Mouse (Mus musculus) thymus, postnatal 4 days (tissue): ENCODE measurements around the gene Ift172.
"Not testable (repeated sequence)": the region's sequence is repeated elsewhere in the genome, so short reads cannot be mapped to it uniquely, and the experiment has no call there.

Source experiments
- DNase-seq: peaks from one replicate; pipeline ENCODE4 v3.0.0; 2021

Gene Ift172

DNA sequence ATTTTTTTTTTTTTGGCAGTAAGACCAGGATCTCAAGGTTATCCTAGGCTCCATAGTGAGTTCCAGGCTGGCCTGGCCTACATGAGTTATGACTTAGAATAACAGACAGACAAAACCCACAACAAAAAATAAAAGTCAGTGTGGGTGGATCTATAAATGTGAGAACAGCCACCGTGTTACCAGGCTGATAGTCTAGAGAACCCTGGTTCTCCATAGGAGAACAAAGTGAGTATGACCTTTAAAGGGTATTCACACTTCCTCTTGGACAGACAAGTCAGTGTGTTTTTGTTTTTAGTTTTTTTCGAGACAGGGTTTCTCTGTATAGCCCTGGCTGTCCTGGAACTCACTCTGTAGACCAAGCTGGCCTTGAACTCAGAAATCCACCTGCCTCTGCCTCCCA is 34.9 kb downstream of the Ift172 start:
- DNase-seq = no peak

DNA sequence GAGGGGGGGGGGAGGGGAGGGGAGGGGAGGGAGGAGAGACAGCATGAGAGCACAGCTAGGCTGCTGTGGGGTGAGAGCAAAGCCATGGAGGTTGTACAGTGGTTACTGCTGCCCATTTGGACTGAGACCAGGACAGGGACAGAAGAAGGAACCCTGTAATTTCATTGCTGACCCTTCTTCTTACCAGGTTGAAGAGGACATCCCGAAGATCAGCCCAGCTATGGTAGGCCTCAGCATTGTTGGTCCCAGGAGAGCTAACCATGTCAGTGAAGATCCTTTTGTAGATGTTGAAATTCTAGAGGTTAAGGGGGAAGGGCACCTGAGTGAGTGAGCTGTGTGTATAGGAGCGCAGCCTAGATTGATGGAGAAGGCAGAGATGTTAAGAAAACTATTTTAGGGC is 35.5 kb downstream of the Ift172 start:
- DNase-seq = no peak

DNA sequence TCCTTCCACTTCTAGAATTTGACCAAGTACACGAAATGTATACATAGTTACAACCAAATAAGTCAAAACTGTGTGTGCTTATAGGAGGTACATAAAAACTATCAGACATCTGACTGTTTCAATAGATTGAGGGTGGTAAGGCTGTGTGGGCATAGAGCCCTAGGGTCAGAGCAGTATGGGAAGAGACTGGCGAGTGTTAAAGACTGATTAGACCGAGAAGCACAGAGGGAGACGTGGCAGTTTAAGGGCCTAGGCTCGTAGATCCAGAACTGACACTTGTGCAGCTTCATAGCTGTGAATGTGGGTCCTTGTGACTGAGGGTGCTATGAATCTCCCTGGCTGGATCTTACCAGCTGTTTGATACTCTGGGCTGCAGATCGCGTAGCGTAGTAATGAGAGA is 36.0 kb downstream of the Ift172 start:
- no peak for DNase-seq

DNA sequence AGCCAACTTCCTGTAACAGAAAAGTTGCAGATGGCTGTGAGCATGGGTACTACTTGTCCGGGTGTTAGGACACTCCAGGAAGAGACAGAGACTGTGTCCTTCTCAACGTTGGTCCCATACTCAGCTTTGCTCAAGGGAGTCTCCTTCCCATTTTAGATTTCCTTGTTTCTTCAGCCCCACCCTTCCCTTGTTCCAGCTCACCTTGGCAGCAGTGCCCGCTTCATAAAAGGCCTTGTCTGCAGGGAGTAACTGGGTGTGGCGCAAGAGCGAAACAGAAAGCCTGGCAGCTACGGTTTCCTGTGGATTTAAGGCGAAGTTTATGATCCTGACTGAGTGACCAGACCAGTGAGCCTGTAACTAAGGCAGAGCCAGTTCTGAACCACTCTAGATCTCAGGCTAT is 36.5 kb downstream of the Ift172 start:
- DNase-seq = no peak

DNA sequence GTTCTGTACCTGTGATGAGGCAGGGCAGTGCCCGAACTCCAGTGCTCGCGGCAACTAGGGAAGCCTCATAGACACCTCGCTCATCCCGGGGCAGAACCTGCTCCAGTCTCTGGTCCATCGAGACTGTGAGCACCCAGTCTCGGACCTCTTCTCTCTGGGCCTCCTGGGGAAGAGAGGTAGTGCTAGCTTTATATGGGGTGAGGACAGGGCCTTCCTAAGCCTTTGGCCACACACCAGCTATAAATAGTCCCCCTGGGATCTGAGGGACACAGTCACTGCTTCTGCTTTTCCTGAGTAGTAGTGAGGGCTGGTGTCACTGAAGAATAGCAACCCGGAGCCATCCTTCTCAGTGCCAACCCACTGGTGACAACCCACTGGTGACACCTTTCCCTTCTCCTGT is 37.1 kb downstream of the Ift172 start:
- no peak for DNase-seq

DNA sequence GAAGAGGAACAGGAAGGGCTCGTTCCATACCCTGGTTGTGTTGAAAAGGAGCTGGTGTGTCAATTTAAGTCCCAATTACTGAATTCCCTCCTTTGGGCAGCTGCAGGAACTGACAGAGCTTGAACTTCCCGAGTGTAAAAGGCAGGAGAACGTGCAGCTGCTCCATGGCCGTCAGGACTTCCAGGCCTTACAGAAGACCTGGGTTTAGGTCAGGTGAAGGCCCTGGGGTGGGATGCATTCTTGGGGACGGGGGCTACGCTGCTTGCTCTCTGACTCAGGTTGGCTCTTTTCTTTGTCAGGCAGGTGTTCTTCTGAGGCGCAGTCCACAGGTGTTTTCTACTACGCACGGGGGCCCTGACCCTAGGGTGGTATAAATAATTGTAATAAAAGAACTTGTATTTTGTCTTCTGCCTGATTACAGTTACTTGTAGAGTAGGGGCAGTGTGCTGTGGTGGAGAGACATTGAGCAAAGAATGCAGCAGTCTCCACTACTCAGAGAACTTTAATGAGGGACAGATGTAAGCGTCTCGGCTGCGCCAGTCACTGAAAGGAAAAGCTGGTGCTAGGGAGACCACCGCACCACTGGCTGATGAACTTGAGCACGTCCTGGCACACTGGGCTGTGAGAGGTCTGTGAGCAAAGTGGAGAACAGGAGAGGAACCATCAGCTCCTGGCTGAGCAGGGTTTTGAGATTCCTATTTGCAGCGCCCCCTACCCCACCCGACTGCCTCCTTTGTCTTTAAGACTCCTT is 37.9 kb downstream of the Ift172 start:
- peak; percentile 23 for DNase-seq

DNA sequence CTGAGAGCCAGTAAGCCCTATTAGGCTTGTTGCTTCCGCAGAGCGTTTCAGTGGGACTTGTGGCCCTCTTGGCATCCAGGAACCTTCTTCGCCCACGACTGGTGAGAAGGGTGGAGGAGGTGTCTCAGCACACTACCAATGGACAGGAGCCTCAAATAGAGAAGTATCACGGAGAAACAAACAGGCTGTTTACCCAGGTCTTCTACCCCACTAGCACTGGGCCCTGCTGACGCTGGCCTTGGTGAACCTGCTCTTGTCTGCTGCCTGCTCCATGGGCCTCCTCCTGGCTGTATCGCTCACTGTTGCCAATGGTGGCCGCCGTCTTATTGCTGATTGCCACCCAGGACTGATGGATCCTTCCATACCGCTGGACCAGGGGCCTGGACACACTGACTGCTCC is 38.8 kb downstream of the Ift172 start:
- DNase-seq = no peak

DNA sequence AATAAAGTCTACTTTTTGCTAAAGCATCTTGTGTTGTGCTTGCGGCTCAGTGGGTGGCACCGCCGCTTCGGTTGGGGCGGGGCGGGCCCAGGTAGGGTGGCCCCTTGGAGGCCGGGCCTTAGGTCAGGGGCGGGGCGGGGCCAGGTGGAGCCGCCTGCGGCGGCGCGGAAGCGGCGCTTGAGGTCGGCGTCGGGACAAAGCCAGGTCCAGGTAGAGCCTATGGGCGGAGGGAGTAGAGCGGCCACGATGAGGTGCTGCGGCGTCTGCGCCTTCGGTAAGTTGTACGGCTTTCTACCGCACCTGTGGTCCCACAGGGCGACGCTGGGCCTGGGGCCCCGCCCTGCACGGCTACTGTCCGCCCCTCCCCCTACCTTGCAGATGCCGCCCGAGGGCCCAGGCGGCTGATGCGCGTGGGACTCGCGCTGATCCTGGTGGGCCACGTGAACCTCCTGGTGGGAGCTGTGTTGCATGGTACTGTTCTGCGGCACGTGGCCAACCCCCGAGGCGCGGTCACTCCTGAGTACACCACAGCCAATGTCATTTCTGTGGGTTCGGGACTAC is 39.3 kb downstream of the Ift172 start, which contains the start of gene Krtcap3:
Gene Krtcap3, plus strand, starts transcription at position 151 of the 561 bp plus-strand sequence.
- DNase-seq = peak; percentile 54

DNA sequence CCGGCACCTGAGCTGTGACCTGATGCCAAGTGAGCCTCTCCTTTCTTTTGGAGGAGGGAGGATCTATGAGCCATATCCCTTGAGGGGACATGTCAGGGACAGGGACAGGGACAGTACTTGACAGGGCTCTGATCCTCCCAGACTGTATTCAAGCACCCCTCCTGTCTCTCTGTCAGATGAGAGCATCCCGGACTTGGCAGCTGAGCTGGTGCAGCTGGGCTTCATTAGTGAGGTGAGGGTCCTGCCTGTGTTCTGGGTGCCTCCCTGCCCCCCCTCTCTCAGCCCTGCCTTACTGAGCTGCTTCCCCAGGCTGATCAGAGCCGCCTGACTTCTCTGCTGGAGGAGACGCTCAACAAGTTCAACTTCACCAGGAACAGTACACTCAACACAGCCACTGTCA is 40.2 kb downstream of the Ift172 start:
- no peak for DNase-seq

DNA sequence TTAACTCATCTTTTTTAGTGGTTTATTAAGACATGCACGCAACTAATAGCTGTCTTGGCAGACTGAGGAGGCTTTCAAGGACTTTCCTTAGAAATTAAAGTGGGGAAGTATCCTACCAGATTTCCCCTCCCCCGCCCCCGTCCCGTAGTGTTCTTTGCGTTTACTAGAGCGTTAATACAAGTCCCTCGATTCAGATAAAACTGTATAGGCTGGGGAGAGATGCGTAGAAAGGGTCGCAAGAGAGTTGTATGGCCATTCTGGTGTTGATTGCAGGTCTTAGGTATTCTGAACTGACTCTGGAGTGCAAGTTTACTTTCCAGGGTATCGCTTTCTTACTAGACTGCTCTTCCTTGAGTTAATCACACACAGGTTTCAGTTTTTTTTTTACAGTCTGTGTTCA is 48.7 kb downstream of the Ift172 start:
- DNase-seq = no peak

DNA sequence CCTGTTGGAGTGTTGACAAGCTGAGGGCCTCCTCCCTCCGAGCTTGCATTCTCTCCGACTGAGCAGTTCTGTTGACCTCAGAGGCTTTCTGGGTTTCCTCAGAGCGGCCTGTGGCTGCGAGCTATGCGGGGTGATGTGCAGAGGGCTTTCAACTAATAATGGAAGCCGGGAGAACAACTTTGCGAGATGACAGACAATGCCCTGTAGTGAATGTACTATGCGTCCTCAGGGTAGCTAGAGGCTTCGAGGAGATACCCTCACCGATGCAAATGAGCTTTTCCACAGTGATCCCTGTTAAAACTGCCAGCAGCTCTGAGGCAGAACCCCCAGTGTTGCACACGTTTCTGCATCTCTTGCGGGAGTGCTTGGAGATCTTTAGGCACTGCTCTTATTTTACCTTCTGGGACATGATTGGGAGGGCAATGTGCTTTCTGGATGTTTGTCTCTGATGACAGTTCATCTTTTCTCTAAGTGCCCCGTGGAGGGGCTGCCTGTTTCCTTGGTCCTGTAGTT is 49.3 kb downstream of the Ift172 start:
- no peak for DNase-seq

DNA sequence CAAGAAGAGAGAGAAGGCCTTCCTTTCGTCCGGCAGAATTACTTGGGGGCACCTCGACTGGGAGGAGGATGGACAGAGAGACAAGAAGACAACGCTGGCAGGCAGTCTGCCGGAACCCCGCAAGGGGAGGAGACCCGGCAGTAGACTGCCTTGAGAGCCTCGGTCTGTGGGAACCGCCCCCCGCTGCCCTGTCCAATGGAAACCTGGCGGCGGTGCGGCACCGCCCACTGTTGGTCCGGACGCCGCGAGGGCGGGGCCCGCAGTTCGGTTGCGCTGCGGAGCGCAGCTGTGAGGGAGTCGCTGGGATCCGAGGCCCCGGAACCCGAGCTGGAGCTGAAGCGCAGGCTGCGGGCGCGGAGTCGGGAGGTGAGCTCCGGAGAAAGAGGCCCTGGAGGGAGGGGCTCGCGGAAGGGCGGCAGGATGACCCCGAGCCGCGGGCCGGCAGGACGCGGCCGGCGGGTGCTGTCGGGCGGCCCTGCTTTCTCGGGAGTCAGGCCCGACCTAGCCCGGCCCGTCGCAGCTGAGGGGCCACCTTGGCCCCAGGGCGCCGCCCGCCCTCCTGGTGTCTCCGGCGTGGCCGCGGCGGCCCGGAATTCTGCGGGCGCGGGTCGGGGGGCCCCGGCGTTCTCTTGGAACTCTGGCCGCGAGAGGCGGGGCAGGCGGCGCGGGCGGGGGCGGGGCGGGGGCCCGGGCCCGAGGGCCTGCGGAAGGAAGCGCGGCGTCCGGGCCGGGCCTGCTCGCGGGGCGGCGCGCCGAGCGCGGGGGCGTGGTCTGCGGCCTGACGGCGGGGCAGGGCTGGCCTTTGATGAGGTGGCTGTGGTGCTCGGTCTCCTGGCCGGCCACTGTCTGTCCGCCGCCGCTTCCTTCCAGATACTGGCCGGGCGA is 50.0 kb downstream of the Ift172 start, which contains the start of the genes Nrbp1 and Gm9970:
Gene Nrbp1, plus strand, starts transcription at position 228 of the 885 bp plus-strand sequence.
Gene Gm9970, minus strand, starts transcription at position 596 of the 885 bp plus-strand sequence.
- DNase-seq = peak; percentile 97

DNA sequence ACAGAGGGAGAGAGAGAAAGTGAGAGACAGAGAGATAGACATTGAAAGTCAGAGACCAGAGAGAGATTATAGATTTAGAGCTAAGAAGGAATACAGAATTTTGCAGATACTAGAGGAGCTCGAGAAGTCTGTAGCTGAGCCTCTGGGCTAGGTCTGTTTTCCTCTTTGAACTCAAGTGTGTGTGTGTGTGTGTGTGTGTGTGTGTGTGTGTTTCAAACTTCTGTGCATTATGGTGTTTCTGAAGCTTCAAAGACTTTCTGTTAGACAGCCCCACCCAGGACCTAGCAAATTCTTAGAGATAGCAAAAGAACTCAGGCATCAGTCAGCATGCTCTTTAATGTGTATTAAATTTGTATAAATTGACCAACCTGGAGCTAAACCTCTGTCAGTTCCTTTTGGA is 64.3 kb downstream of the Ift172 start:
- DNase-seq = no peak

DNA sequence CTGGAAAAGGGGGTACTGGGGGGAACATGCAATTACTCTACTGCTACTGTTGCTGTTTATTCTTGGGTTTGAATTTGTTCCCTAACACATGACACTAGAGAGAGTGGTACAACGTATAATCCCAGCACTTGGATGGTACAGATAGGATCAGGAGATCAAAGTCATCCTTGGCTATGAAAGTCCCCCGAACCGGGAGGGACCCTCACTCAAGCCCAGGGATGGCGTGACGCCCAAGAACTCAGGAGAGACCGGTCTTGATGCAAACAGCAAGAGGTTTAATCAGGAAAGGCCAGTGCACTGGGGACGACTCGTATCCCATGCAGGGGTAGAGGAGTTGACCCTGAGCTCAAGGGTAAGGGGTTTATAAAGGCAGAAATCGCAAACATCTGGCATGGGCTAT is 68.2 kb downstream of the Ift172 start:
- no peak for DNase-seq

DNA sequence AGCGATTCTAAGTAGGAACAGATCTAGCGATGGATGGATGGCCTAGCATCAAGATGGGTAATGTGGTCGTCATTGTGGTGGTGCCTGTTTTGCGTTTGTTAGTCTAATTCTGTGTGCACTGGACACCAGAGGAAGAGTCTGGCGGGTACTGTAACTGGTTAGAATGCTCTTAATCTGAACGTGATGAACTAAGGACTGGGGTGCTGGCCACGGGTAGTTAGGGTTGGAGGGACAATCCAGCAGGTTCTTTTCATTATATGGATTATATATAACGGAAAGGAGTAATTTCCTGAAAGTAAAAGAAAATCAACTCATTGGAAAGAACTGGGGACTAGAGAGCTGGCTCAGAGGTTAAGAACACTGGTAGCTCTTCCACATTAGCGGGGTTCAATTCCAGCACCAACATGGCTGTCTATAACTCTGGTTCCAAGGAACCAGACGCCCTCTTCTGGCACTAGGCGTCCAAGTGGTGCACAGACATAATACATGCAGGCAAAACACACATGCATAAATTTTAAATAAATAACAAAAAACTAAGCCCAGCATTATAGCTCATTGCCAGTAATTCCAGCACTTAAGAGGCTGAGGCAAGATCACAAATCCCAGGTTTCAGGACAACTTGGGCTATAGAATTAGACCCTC is 69.5 kb downstream of the Ift172 start:
- DNase-seq = peak; percentile 67

DNA sequence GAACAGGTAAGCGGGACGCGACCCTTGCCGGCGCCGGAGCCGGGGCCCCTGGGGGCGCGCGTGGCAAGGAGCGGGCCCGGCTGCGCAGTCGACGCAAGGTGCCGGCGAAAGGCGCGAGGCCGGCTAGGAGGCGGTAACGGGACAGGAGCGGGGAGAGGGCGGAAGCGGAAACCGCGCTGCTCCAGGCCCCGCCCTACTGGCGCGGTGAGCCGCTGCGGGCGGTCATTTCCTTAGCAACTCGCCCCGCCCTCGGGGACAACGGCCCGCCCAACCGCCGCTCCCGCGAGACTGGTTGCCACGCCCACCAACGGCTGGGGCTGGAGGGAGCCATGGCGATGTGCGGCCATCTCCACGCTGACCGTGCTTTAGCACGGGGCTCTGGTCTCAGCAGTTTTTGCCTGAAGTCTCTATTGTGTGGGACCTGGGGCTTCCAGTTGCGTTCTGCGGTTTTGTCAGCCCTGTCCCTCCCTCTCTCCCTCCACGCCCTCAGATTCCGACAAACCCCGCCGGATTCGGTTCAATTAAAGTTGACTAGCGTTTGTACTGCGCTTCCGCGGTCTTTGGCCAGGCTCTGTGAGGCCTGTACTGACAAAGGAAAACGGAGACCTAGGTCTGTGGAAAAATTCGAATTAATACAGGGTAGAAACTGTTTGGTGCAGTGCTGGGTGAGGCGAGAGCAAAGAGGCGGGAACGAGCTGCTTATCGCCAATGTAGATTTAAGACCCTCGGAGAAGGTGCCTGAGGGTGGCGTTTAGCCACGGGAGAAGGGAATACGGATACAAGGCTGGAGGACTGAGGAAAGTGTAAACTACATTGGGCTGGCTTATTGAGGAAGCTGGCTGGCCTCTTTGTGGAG is 70.2 kb downstream of the Ift172 start, which contains the start of gene Ppm1g:
Gene Ppm1g, minus strand, starts transcription at position 240 of the 856 bp plus-strand sequence.
- DNase-seq = peak; percentile 99

DNA sequence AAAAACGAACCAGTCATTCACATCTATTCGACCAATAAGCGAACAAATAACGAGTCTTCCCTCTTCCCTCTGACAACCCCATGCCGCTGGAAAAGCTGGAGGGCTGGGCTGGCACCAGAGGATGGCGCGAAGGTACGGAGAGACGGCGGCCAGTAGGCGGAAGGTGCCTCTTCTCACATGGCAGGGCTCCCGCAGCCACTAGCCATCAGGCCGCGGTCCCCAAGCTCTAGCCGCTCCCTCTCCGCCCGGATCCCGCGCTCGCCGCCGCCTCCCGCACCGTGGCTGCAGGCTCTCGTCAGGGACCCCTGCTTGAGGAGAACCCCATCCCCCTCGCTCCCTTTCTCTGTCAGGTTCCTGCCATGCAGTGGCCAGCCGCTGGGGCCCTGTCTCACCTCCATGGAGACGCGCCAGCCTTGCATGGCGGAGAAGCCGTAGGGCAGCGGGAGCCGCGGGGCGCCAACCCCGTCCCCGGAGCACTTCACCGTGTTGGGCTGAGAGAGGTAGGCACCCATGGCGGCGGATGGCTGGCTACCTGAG is 70.9 kb downstream of the Ift172 start:
- no peak for DNase-seq

DNA sequence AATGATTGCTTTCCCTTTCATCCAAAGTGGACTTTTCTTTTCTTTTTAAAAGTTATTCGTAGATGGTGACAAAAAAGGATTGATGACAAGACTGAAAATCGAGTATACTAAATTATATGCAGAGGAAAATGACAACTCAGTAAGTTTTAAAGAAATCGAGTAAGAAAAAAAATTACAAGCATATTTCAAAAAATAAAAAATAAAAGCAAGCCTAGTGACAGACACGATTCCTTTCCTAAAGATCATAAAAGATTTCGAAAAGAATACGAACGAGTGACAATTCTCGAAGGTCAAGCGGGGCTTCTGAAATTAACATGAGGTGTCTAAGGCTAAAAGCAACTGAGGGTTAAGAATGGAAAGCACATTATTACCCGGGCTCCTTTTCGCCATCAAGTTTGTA is 71.4 kb downstream of the Ift172 start:
- DNase-seq = no peak

DNA sequence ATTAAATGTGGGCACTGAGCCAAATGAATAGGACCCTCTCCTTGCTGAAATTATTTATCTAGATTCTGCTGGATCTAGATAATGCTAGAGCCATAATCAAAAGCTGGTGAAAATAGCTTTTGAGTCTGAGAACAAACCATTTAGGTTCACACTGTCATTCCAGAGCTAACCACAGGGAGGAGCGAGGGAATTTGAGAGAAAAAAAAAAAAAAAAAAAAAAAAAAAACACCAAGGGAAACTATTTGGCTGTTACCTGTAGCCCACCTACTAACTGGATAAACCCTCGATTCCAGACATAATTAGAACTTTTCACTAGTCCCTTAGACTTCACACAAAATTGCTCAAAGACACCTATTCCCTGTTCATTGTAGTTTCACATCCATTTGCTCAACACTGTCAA is 71.8 kb downstream of the Ift172 start:
- DNase-seq = no peak

DNA sequence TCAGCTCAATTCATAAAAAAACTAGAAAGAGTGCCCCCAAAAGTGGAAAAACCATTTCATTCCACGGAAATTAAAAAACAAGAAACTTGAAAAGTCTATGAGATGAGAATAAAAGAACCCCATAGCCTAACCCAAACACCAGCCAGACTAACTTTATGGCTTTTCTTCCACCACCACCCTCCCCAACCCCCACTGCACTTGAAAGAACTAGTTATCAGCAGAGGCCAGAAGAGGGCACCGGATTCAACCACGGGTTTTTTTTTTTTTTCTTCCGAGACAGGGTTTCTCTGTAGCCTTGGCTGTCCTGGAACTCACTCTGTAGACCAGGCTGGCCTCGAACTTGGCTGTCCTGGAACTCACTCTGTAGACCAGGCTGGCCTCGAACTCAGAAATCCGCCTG is 72.6 kb downstream of the Ift172 start:
- DNase-seq = peak; percentile 42

DNA sequence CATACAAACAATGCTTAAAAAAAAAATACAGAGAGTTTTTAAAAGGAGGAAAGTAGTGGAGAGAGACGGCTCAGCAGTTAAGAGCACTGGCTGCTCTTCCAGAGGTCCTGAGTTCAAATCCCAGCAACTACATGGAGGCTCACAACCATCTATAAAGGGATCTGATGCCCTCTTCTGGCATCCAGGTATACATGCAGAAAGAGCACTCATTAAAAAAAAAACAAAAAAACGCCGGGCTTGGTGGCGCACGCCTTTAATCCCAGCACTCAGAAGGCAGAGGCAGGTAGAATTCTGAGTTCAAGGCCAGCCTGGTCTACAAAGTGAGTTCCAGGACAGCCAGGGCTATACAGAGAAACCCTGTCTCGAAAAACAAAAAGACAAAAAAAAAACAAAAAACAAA is 74.4 kb downstream of the Ift172 start:
- DNase-seq = not testable (repeated sequence)

DNA sequence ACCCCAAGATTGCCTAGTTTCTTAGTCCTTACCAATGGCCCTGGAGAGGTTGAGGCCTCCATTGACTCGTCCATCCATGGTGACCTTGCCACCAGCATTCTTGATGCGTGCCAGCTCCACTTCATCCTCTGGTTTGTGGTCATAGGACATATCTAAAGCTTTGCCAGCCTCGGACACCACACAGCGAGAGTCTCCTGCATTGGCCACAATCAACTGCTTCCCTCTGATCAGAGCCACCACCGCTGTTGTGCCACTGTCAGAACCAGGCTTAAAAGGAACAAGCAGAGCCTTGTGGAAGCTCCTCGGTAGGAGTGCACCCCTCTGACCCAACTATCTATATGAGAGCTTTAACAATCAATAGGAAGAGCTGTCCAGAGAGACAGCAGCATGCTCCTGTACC is 86.5 kb downstream of the Ift172 start:
- DNase-seq = no peak
